7 mouse cellular contexts compared by ENCODE assay signal in genomic region chr13:43182465-43183201, GRCm38 (mm10). TPM values are rescaled to one million over a fixed set of nuclear protein-coding genes. Genes with fewer than 3 reads are reported as not detected.
DNase-seq lines count a peak whose midpoint lies in the region; ATAC-seq and TF ChIP-seq lines count a peak whose summit lies in the region.

No protein-coding gene starts in this region.

- DNase-seq in adrenal gland, adult 2 months = peak; percentile 84
- DNase-seq in embryo, embryonic 10.5 days (ENCODE audit: low spot score) = peak; percentile 96
- peak; percentile 79 for DNase-seq in kidney, adult 18-20 months
- peak; percentile 54 to 76 for DNase-seq in spleen, adult 2 months (ENCODE audit: low read depth in 1 of 2, low spot score in 2 of 2)

- H3K36me3 ChIP-seq in limb, embryonic 12.5 days = no peaks in the 10 kb centered on the region
- no peaks in the 10 kb centered on the region for H3K36me3 ChIP-seq in midbrain, embryonic 15.5 days (replicated peaks)
- H3K36me3 ChIP-seq in spleen, adult 2 months (ENCODE audit: control insufficient read depth, insufficient read depth, low read length) = no peaks in the 10 kb centered on the region

- 6% methylated on average over 14 of the region's 14 CpGs for WGBS in limb, embryonic 12.5 days
- WGBS in midbrain, embryonic 15.5 days = 10% methylated on average over 14 of the region's 14 CpGs
- WGBS in spleen, adult 2 months = 19% methylated on average over 14 of the region's 14 CpGs

- H3K9me3 ChIP-seq in limb, embryonic 12.5 days = no peaks in the 10 kb centered on the region
- no peaks in the 10 kb centered on the region for H3K9me3 ChIP-seq in midbrain, embryonic 15.5 days

- peaks cover 12% of the 10 kb centered on the region for H3K4me1 ChIP-seq in limb, embryonic 12.5 days (replicated peaks)
- peaks cover 10% of the 10 kb centered on the region for H3K4me1 ChIP-seq in midbrain, embryonic 15.5 days
- H3K4me1 ChIP-seq in spleen, adult 2 months (ENCODE audit: control insufficient read depth, insufficient read depth, insufficient read length) = no peaks in the 10 kb centered on the region

- TF ChIP-seq CTCF in spleen, adult 2 months (IDR thresholded peaks at IDR 0.05; ENCODE audit: extremely low read depth, insufficient read depth, insufficient read length, insufficient replicate concordance) = peak; percentile 86; the same call in 1 of the 2 replicates

- H3K4me2 ChIP-seq in limb, embryonic 12.5 days = peak overlapping the region; percentile 51
- H3K4me2 ChIP-seq in midbrain, embryonic 15.5 days = peak overlapping the region; percentile 58

- peak overlapping the region; percentile 34 for H3K4me3 ChIP-seq in limb, embryonic 12.5 days (replicated peaks)
- H3K4me3 ChIP-seq in midbrain, embryonic 15.5 days = peak overlapping the region; percentile 29
- no peak overlapping the region for H3K4me3 ChIP-seq in spleen, adult 2 months (ENCODE audit: extremely low read depth, insufficient read depth, insufficient read length)

- peak; percentile 60 for ATAC-seq in granulocyte monocyte progenitor cell, adult 5-6 weeks (replicated peaks; ENCODE audit: poor library complexity, severe bottlenecking)
- ATAC-seq in limb, embryonic 12.5 days (ENCODE audit: insufficient number of reproducible peaks, insufficient read depth, low FRiP score, low TSS enrichment, low read depth) = peak; percentile 30; the same call in 1 of the 2 replicates
- ATAC-seq in midbrain, embryonic 15.5 days (replicated peaks) = peak; percentile 88

- H3K27ac ChIP-seq in limb, embryonic 12.5 days = 0 out of 2 replicates have a peak overlapping the region, but pooled peaks have one; percentile 45
- 0 out of 2 replicates have a peak overlapping the region, but pooled peaks have one; percentile 12 for H3K27ac ChIP-seq in midbrain, embryonic 15.5 days
- H3K27ac ChIP-seq in spleen, adult 2 months (ENCODE audit: insufficient read depth, low read length) = no peak overlapping the region

- no peak for TF ChIP-seq POLR2A in spleen, adult 2 months (IDR thresholded peaks at IDR 0.05; ENCODE audit: low read depth, low read length)

- peaks cover 8% of the 10 kb centered on the region; the same call in 1 of the 2 replicates for H3K27me3 ChIP-seq in limb, embryonic 12.5 days
- no peaks in the 10 kb centered on the region for H3K27me3 ChIP-seq in midbrain, embryonic 15.5 days (replicated peaks)
- no peaks in the 10 kb centered on the region for H3K27me3 ChIP-seq in spleen, adult 2 months (ENCODE audit: control insufficient read depth, insufficient read depth, low read length)

- H3K9ac ChIP-seq in limb, embryonic 12.5 days (replicated peaks) = 0 out of 2 replicates have a peak overlapping the region, but pooled peaks have one; percentile 35
- H3K9ac ChIP-seq in midbrain, embryonic 15.5 days = peak overlapping the region; percentile 4; the same call in 1 of the 2 replicates

RNA-seq across cellular contexts. Expression of gene Tbc1d7, which starts 11.3 kb away (rescaled TPM):
- total RNA-seq in adrenal gland, adult 2 months (2021) = 10 to 100 TPM; 16.1 to 22.6 TPM
- 12.6 and 19.5 TPM in 2 replicates for polyA plus RNA-seq in adrenal gland, adult 2 months (2012; rRNA removed)
- 16.7 and 34.8 TPM in 2 replicates for total RNA-seq in granulocyte monocyte progenitor cell, adult 5-6 weeks (2014; fragmentation: Nextera tagmentation)
- total RNA-seq in granulocyte monocyte progenitor cell, adult 5-6 weeks (2017) = 8.2 and 12.7 TPM in 2 replicates
- 64.1 and 67.1 TPM in 2 replicates for polyA plus RNA-seq in limb, embryonic 12.5 days (2016; fragmentation: Nextera tagmentation; extraction: Ambion mirVana)
- polyA plus RNA-seq in midbrain, embryonic 15.5 days (2015; fragmentation: Nextera tagmentation; extraction: Ambion mirVana) = 84.9 and 93.0 TPM in 2 replicates
- polyA plus RNA-seq in spleen, adult 2 months (2012; rRNA removed) = 5.7 and 6.3 TPM in 2 replicates

Comparison
In these comparisons a context has a peak if more than half of its experiments do, and no peak if none do; other contexts are left out.
1. ATAC-seq: peak in every context shown above with its lines; median percentile 88 in midbrain, embryonic 15.5 days; 60 in granulocyte monocyte progenitor cell, adult 5-6 weeks; 30 in limb, embryonic 12.5 days.